Mouse (Mus musculus) midbrain, postnatal 0 days (tissue): ENCODE data around the gene Plppr5. TPM values are rescaled to one million over a fixed set of nuclear protein-coding genes. Genes with fewer than 3 reads are reported as not detected.

Experiments
- ATAC-seq: fragments of 200-750 bp; cut with Nextera tagmentation; 2 replicates; pipeline ENCODE4 v1.8.0; 2017; ENCODE audit warnings: moderate number of reproducible peaks, mild to moderate bottlenecking, moderate TSS enrichment, moderate library complexity; ENCODE audit not compliant: low FRiP score
- DNase-seq: peaks from one replicate; pipeline ENCODE4 v3.0.0-alpha.2; 2015; ENCODE audit warnings: low spot score
- H3K27ac ChIP-seq: fragments of 300-500 bp; sonication (generic); 2 replicates; pipeline ENCODE4 v1.5.1; 2014; ENCODE audit warnings: low read depth, mild to moderate bottlenecking, low read length, mixed read lengths
- H3K27me3 ChIP-seq: fragments of 300-500 bp; sonication (generic); 2 replicates; pipeline ENCODE4 v1.6.1; 2014; ENCODE audit warnings: low read length, control low read depth, mixed read lengths; ENCODE audit not compliant: insufficient read depth
- H3K36me3 ChIP-seq: fragments of 300-500 bp; sonication (generic); 2 replicates; pipeline ENCODE4 v1.6.1; 2014; ENCODE audit warnings: low read length, control low read depth, mixed read lengths; ENCODE audit not compliant: insufficient read depth
- H3K4me1 ChIP-seq: fragments of 300-500 bp; sonication (generic); 2 replicates; pipeline ENCODE4 v1.6.1; 2014; ENCODE audit warnings: mild to moderate bottlenecking, control low read depth, antibody characterized with exemption, low read length, mixed read lengths; ENCODE audit not compliant: insufficient read depth
- H3K4me2 ChIP-seq: fragments of 300-500 bp; sonication (generic); 2 replicates; pipeline ENCODE4 v1.6.1; 2014; ENCODE audit warnings: low read depth, mild to moderate bottlenecking, low read length, mixed read lengths; ENCODE audit not compliant: poor library complexity, severe bottlenecking
- H3K4me3 ChIP-seq: fragments of 300-500 bp; sonication (generic); 2 replicates; pipeline ENCODE4 v1.5.1; 2014; ENCODE audit warnings: low read depth, mild to moderate bottlenecking, low read length, moderate library complexity
- H3K9ac ChIP-seq: fragments of 300-500 bp; sonication (generic); replicated peaks from 2 replicates; pipeline ENCODE4 v1.6.1; 2014; ENCODE audit warnings: mild to moderate bottlenecking, low read length, moderate library complexity, mixed read lengths; ENCODE audit not compliant: poor library complexity, severe bottlenecking
- H3K9me3 ChIP-seq: fragments of 300-500 bp; sonication (generic); 2 replicates; pipeline ENCODE4 v1.6.1; 2016; ENCODE audit warnings: low read length, control low read depth
- CTCF ChIP-seq: IDR thresholded peaks from 2 replicates; pipeline ENCODE4 v1.5.1; 2016; ENCODE audit warnings: antibody characterized with exemption, mild to moderate bottlenecking
- WGBS: fragments of 180-500 bp; shearing (Covaris S2); extraction: QIAGEN DNeasy Blood & Tissue Kit; methylation state at CpG from one replicate; pipeline ENCODE4 v1.1.7; 2014; 5-methylcytosine and 5-hydroxymethylcytosine counted together
- polyA plus RNA-seq: library from polyadenylated mRNA; unstranded; fragments of >200 nt; fragmentation: Nextera tagmentation; extraction: Ambion mirVana; gene quantifications from 2 replicates; pipeline ENCODE4 v1.2.1, GENCODE M21; 2015
- total RNA-seq: library from RNA; depleted of rRNA; stranded (reverse); fragments of >200 nt; gene quantifications from 2 replicates; pipeline ENCODE4 v1.2.3, GENCODE M21; 2014; rRNA removed

Gene Plppr5
- total RNA-seq (25.5 and 30.4 TPM in 2 replicates), polyA plus RNA-seq (13.5 and 14.9 TPM in 2 replicates)

DNA sequence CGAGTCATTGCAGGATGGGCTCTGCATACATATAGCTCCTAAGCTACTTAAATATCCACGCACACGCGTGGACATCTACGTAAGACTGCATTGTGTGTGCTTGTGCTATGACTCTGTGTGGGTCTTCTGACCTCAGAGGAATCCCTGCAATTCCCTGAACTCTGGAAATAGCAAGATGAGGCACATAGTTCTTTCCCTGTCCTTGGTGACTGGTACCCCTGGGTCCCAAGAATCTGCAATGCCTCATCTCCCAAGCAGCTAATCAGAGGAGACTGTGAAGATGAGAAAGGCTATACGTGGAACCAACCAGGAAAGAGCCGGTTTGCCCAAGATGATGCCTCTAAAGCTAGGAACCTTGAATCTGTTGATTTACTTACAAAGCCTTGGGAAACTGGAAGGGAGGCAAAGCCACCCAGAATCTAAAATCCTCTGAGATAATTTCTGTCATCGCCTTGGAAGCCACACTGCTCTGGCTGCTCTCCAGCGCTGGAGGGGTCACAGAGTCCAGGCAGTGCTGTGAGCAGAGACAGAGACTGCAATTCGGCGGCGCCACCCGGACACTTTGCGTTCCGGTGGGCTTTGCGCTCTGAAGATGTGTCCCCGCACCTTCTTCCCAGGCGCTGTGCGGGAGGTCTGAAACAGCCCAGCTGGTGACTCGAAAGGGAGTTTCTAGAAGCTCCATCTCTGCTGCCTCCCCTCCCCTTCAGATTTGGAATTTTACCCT, at the start of gene Plppr5:
Gene Plppr5, plus strand, starts transcription at position 308 of the 724 bp plus-strand sequence.
- peak within 1 kb of the TSS; percentile 62 for H3K4me3 ChIP-seq
- H3K4me1 ChIP-seq: peaks cover 9% of the 10 kb centered on the region; the same call in 1 of the 2 replicates
- no peaks in the 10 kb centered on the region for H3K36me3 ChIP-seq
- no peaks in the 10 kb centered on the region for H3K27me3 ChIP-seq
- H3K9ac ChIP-seq: peak within 1 kb of the TSS; percentile 77
- no peaks in the 10 kb centered on the region for H3K9me3 ChIP-seq
- ATAC-seq (peak; percentile 71), DNase-seq (peak; percentile 61)
- H3K4me2 ChIP-seq: peak within 1 kb of the TSS; percentile 69
- H3K27ac ChIP-seq: peak within 1 kb of the TSS; percentile 83
- 17% methylated on average over 20 of the region's 20 CpGs for WGBS
- no peak for TF ChIP-seq CTCF

- TF ChIP-seq CTCF: no peak
- DNase-seq: no peak
- no peaks in the 10 kb centered on the region for H3K27me3 ChIP-seq
- ATAC-seq: no peak
- H3K4me2 ChIP-seq: no peak overlapping the region
- WGBS: 91% methylated on average over 5 of the region's 5 CpGs
- H3K27ac ChIP-seq: no peak overlapping the region
- H3K4me1 ChIP-seq: no peaks in the 10 kb centered on the region
- H3K36me3 ChIP-seq: no peaks in the 10 kb centered on the region
- no peak overlapping the region for H3K9ac ChIP-seq
- H3K9me3 ChIP-seq: no peaks in the 10 kb centered on the region
- no peak overlapping the region for H3K4me3 ChIP-seq
Measured at GRCm38 (mm10) chr3:117549899-117550298, 24.7 kb upstream of the Plppr5 start.

- 93% methylated on average over 4 of the region's 4 CpGs for WGBS
- DNase-seq: no peak
- no peak for ATAC-seq
Measured at GRCm38 (mm10) chr3:117550526-117550925, 24.1 kb upstream of the Plppr5 start.

GRCm38 (mm10) chr3:117556972-117557371, 17.7 kb upstream of the Plppr5 start:
- Histone ChIP-seq H3K9ac (no peak overlapping the region), H3K4me1 (no peaks in the 10 kb centered on the region), H3K9me3 (no peaks in the 10 kb centered on the region), H3K27me3 (no peaks in the 10 kb centered on the region), H3K4me2 (no peak overlapping the region), H3K36me3 (no peaks in the 10 kb centered on the region), H3K27ac (no peak overlapping the region), H3K4me3 (no peak overlapping the region)
- WGBS: 33% methylated on average over 1 of the region's 1 CpGs
- TF ChIP-seq CTCF: no peak
- ATAC-seq (no peak), DNase-seq (no peak)

More at GRCm38 (mm10) chr3:117550526-117550925, 24.1 kb upstream of the Plppr5 start:
- H3K4me1 ChIP-seq: no peaks in the 10 kb centered on the region
- no peak for TF ChIP-seq CTCF
- H3K27me3 ChIP-seq: no peaks in the 10 kb centered on the region
- H3K9ac ChIP-seq: no peak overlapping the region
- H3K9me3 ChIP-seq: no peaks in the 10 kb centered on the region
- no peak overlapping the region for H3K27ac ChIP-seq
- H3K4me2 ChIP-seq: no peak overlapping the region
- H3K36me3 ChIP-seq: no peaks in the 10 kb centered on the region
- H3K4me3 ChIP-seq: no peak overlapping the region

- DNase-seq (peak; percentile 46), ATAC-seq (peak; percentile 83)
- WGBS: 0% methylated on average over 48 of the region's 74 CpGs
- no peak; the same call in 1 of the 2 replicates for TF ChIP-seq CTCF
- peaks cover 9% of the 10 kb centered on the region; the same call in 1 of the 2 replicates for H3K4me1 ChIP-seq
- H3K4me3 ChIP-seq: peak overlapping the region; percentile 62
- no peaks in the 10 kb centered on the region for H3K36me3 ChIP-seq
- H3K27me3 ChIP-seq: no peaks in the 10 kb centered on the region
- peak overlapping the region; percentile 69 for H3K4me2 ChIP-seq
- peak overlapping the region; percentile 83 for H3K27ac ChIP-seq
- H3K9me3 ChIP-seq: no peaks in the 10 kb centered on the region
- peak overlapping the region; percentile 77 for H3K9ac ChIP-seq
Measured at GRCm38 (mm10) chr3:117575253-117575927, 754 bp downstream of the Plppr5 start.

GRCm38 (mm10) chr3:117575928-117576254, 1.3 kb downstream of the Plppr5 start:
- H3K27ac ChIP-seq: peak overlapping the region; percentile 83
- peak overlapping the region; percentile 77 for H3K9ac ChIP-seq
- peak overlapping the region; percentile 62 for H3K4me3 ChIP-seq
- no peak for DNase-seq
- peaks cover 9% of the 10 kb centered on the region; the same call in 1 of the 2 replicates for H3K4me1 ChIP-seq
- no peaks in the 10 kb centered on the region for H3K27me3 ChIP-seq
- H3K4me2 ChIP-seq: peak overlapping the region; percentile 69
- no peaks in the 10 kb centered on the region for H3K36me3 ChIP-seq
- no peak for TF ChIP-seq CTCF
- WGBS: 9% methylated on average over 3 of the region's 3 CpGs
- ATAC-seq: no peak
- no peaks in the 10 kb centered on the region for H3K9me3 ChIP-seq
